Mouse (Mus musculus): ENCODE data around the gene Fuz. TPM values are rescaled to one million over a fixed set of nuclear protein-coding genes. Genes with fewer than 3 reads are reported as not detected.
A peak's percentile ranks its signal among the peaks of the same experiment; 100 is the strongest.

The Fuz gene
- polyA plus RNA-seq, 2 experiments: 21.7 to 48.7 TPM

DNA sequence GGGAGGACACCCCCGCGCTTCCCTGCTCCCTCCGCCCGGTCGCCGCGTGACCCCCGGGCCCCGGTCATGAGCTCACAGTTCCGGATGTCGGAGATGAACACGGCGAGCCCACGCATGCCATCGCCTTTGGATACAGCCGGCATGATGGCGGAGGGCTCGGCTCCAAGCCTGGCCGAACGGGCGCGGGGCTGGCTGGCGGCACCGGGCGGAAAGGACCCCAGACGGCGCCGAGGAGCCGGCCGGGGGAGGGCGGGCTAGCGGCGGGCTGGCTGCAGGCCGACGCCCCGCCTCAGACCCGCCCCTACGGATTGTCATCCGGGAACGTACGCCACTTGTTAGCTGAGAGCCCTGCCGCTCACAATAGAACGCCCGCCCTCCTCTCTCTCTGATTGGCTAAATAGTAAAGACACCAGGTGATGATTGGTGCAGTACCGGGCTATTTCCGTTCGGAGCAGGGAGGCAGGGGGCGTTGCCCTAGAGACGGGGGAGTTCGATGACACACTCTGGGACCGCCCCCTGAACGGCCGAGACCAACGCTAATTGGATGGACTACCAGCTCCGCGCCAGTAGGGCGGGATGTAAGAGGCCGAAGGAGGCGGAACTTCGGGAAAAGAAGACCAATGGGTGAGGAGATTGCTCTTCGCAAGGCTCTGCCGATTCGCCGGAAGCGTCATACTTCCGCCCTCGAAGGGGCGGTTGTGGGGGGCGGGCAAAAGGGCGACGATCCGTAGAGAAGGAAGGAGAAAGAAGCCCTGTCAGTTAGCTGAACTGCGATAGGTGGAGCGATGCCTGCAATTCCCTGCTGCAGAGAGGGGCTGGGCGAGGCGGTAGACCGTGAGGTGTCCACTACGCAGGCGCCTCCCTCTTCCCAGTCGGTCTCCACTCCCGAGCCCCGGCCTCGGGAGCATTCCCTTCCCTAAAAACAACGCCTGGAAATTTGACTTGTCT, 33.6 kb downstream of the Fuz start, which contains the start of gene Ap2a1:
Gene Ap2a1, minus strand, starts transcription at position 293 of the 948 bp plus-strand sequence.
- peak; percentile 100 for DNase-seq (ENCODE audit: low spot score)
- Histone ChIP-seq H3K27me3 (ENCODE audit: control insufficient read depth, insufficient read depth, low read length) (no peaks in the 10 kb centered on the region), H3K9ac (ENCODE audit: low read depth, low read length, severe bottlenecking) (peak within 1 kb of the TSS; percentile 81), H3K4me2 (replicated peaks; ENCODE audit: low read depth, low read length, severe bottlenecking) (peak within 1 kb of the TSS; percentile 65), H3K4me1 (ENCODE audit: control insufficient read depth, insufficient read depth, low read length) (peaks cover 16% of the 10 kb centered on the region), H3K9me3 (ENCODE audit: control insufficient read depth, low read length) (no peaks in the 10 kb centered on the region), H3K36me3 (ENCODE audit: control insufficient read depth, insufficient read depth, low read length) (peaks cover 11% of the 10 kb centered on the region), H3K4me3 (replicated peaks; ENCODE audit: low read length) (peak within 1 kb of the TSS; percentile 87), H3K27ac (replicated peaks; ENCODE audit: low read depth, low read length) (peak within 1 kb of the TSS; percentile 79)
- peak; percentile 37; the same call in 1 of the 2 replicates for TF ChIP-seq POLR2A (IDR thresholded peaks at IDR 0.05; ENCODE audit: borderline replicate concordance, extremely low read depth, insufficient read depth, insufficient read length)
- 1% methylated on average over 79 of the region's 84 CpGs for WGBS
- ATAC-seq (ENCODE audit: low FRiP score, low read depth): peak; percentile 99

DNA sequence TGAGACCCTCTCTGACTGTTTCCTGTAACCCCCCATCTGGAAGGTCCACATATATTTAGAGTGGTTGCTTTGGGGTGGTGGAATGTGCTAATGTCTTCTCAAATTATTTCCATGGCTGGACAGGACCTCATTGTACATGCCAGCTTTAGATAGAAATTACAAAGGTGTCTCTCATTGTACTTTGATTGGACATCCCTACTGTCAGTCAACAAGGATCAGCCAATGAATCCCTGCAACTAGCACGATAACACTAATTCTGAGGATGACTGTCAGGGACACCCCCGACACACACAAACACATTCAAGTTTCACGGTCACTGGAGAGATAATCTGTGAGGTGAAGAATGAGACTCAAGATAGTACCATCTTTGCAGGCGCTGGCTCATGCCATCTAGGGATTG, 42.8 kb downstream of the Fuz start:
- no peaks in the 10 kb centered on the region for H3K4me1 ChIP-seq (ENCODE audit: control insufficient read depth, insufficient read depth, low read length)
- peaks cover 8% of the 10 kb centered on the region; the same call in 1 of the 2 replicates for H3K9me3 ChIP-seq (ENCODE audit: control insufficient read depth, low read length)
- DNase-seq (ENCODE audit: low spot score) (no peak), ATAC-seq (ENCODE audit: low FRiP score, low read depth) (no peak)
- no peak overlapping the region for H3K4me2 ChIP-seq (replicated peaks; ENCODE audit: low read depth, low read length, severe bottlenecking)
- WGBS: 92% methylated on average over 4 of the region's 4 CpGs
- no peak overlapping the region for H3K4me3 ChIP-seq (replicated peaks; ENCODE audit: low read length)
- H3K27me3 ChIP-seq (ENCODE audit: control insufficient read depth, insufficient read depth, low read length): no peaks in the 10 kb centered on the region
- no peak for TF ChIP-seq POLR2A (IDR thresholded peaks at IDR 0.05; ENCODE audit: borderline replicate concordance, extremely low read depth, insufficient read depth, insufficient read length)
- no peak overlapping the region for H3K27ac ChIP-seq (replicated peaks; ENCODE audit: low read depth, low read length)
- H3K9ac ChIP-seq (ENCODE audit: low read depth, low read length, severe bottlenecking): no peak overlapping the region
- H3K36me3 ChIP-seq (ENCODE audit: control insufficient read depth, insufficient read depth, low read length): no peaks in the 10 kb centered on the region

DNA sequence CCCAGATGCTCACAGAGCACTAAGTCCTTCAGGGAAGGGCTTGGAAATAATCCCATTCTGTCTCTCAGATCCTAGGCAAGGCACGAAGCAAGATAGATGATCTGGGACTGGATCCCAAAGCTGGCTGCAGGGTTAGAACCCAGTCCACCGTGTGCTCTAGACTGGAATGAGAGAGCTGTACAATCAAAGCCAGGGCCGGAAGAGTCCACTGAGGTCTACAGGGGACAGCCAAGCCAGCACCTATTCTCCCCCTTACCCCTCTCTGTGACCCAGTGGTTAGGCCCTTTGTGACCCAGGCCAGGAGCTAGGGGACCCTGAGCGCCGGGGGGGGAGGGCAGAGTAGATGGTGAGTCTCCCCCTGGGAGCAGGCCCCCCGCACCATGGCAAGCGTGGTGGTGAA, 47.0 kb downstream of the Fuz start, which contains the start of gene Tsks:
Gene Tsks, plus strand, starts transcription at position 301 of the 400 bp plus-strand sequence.
- H3K27ac ChIP-seq (replicated peaks; ENCODE audit: low read depth, low read length): no peak within 1 kb of the TSS
- no peaks in the 10 kb centered on the region for H3K9me3 ChIP-seq (ENCODE audit: control insufficient read depth, low read length)
- ATAC-seq (ENCODE audit: low FRiP score, low read depth) (no peak), DNase-seq (ENCODE audit: low spot score) (no peak)
- no peaks in the 10 kb centered on the region for H3K4me1 ChIP-seq (ENCODE audit: control insufficient read depth, insufficient read depth, low read length)
- no peaks in the 10 kb centered on the region for H3K27me3 ChIP-seq (ENCODE audit: control insufficient read depth, insufficient read depth, low read length)
- H3K36me3 ChIP-seq (ENCODE audit: control insufficient read depth, insufficient read depth, low read length): no peaks in the 10 kb centered on the region
- no peak within 1 kb of the TSS for H3K9ac ChIP-seq (ENCODE audit: low read depth, low read length, severe bottlenecking)
- H3K4me3 ChIP-seq (replicated peaks; ENCODE audit: low read length): no peak within 1 kb of the TSS
- no peak within 1 kb of the TSS for H3K4me2 ChIP-seq (replicated peaks; ENCODE audit: low read depth, low read length, severe bottlenecking)
- WGBS: 76% methylated on average over 7 of the region's 7 CpGs
- no peak for TF ChIP-seq POLR2A (IDR thresholded peaks at IDR 0.05; ENCODE audit: borderline replicate concordance, extremely low read depth, insufficient read depth, insufficient read length)

DNA sequence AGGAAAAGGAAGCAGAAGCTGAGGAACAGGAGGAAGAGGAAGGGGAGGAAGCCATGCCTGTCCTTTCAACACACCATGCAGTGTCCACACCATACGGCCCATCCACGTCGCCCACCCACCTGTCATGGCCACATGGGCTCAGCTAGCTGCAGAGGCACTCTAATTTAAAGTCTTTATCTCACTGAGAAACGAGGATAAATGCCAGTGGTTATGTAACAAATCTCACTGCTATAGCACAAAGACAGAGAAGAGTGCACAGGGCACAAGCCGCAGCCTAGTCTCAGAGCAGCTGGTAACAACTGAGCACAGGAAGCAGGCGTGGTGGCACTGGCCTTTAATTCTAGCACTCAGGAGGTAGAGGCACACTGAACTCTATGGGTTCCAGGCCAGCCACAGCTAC, 54.0 kb downstream of the Fuz start:
- WGBS: 66% methylated on average over 6 of the region's 6 CpGs
- no peak for TF ChIP-seq POLR2A (IDR thresholded peaks at IDR 0.05; ENCODE audit: borderline replicate concordance, extremely low read depth, insufficient read depth, insufficient read length)
- H3K9ac ChIP-seq (ENCODE audit: low read depth, low read length, severe bottlenecking): no peak overlapping the region

DNA sequence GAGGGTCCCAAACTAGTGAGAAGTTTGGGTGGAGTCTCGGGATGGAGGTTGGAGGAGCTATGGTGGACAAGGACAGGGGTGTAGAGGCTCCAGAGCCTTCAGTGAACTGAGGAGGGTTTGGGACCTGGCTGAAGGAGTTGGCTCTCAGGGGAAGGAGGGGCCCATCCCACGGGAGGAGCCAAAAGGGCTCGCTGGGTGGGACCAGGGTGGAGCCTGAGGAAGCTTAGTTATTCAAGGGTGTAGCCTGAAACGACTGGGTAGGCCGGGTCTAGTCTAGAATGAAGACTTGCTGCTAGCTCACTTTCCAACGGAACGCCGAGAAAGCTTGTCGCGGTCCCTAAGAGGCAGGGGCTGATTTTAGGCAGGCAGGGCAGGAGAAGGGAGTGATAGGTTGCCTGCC, 56.1 kb downstream of the Fuz start:
- H3K9me3 ChIP-seq (ENCODE audit: control insufficient read depth, low read length): no peaks in the 10 kb centered on the region
- H3K4me2 ChIP-seq (replicated peaks; ENCODE audit: low read depth, low read length, severe bottlenecking): peak overlapping the region; percentile 90
- no peak overlapping the region for H3K27ac ChIP-seq (replicated peaks; ENCODE audit: low read depth, low read length)
- 6% methylated on average over 10 of the region's 10 CpGs for WGBS
- H3K27me3 ChIP-seq (ENCODE audit: control insufficient read depth, insufficient read depth, low read length): peaks cover 17% of the 10 kb centered on the region; the same call in 1 of the 2 replicates
- H3K36me3 ChIP-seq (ENCODE audit: control insufficient read depth, insufficient read depth, low read length): no peaks in the 10 kb centered on the region
- peak overlapping the region; percentile 55 for H3K9ac ChIP-seq (ENCODE audit: low read depth, low read length, severe bottlenecking)
- no peak for TF ChIP-seq POLR2A (IDR thresholded peaks at IDR 0.05; ENCODE audit: borderline replicate concordance, extremely low read depth, insufficient read depth, insufficient read length)
- ATAC-seq (ENCODE audit: low FRiP score, low read depth): 0 out of 2 replicates have a peak, but pooled peaks have one; percentile 36
- H3K4me3 ChIP-seq (replicated peaks; ENCODE audit: low read length): peak overlapping the region; percentile 51
- peak; percentile 66 for DNase-seq (ENCODE audit: low spot score)
- peaks cover 4% of the 10 kb centered on the region for H3K4me1 ChIP-seq (ENCODE audit: control insufficient read depth, insufficient read depth, low read length)

More for the DNA sequence above, 54.0 kb downstream of the Fuz start:
- Histone ChIP-seq H3K4me1 (ENCODE audit: control insufficient read depth, insufficient read depth, low read length) (peaks cover 4% of the 10 kb centered on the region), H3K27me3 (ENCODE audit: control insufficient read depth, insufficient read depth, low read length) (peaks cover 17% of the 10 kb centered on the region; the same call in 1 of the 2 replicates), H3K4me2 (replicated peaks; ENCODE audit: low read depth, low read length, severe bottlenecking) (no peak overlapping the region), H3K36me3 (ENCODE audit: control insufficient read depth, insufficient read depth, low read length) (no peaks in the 10 kb centered on the region), H3K9me3 (ENCODE audit: control insufficient read depth, low read length) (no peaks in the 10 kb centered on the region), H3K27ac (replicated peaks; ENCODE audit: low read depth, low read length) (no peak overlapping the region), H3K4me3 (replicated peaks; ENCODE audit: low read length) (no peak overlapping the region)
- DNase-seq (ENCODE audit: low spot score) (no peak), ATAC-seq (ENCODE audit: low FRiP score, low read depth) (no peak)

MicroRNA genes within 50 kb of the gene (microRNA counts, 519-probe panel; counts per million panel counts)
- not detected for microRNA mmu-miR-707

Small RNA genes lying within 50 kb of the gene (microRNA-seq; reads per million reads assigned to microRNA genes)
- not detected for gene Mir707

Other genes starting within 250 kb of the Fuz start
- 1.7 and 2.5 TPM in 2 replicates for gene Myh14, start 225.2 kb upstream of the Fuz start, polyA plus RNA-seq (2012; rRNA removed)
- 3.7 and 4.8 TPM in 2 replicates for gene Myh14, start 225.2 kb upstream of the Fuz start, polyA plus RNA-seq (2014; fragmentation: Nextera tagmentation; extraction: Ambion mirVana)
- gene Izumo2, start 187.3 kb upstream of the Fuz start, polyA plus RNA-seq (2012; rRNA removed): not detected in 2 replicates
- gene Izumo2, start 187.3 kb upstream of the Fuz start, polyA plus RNA-seq (2014; fragmentation: Nextera tagmentation; extraction: Ambion mirVana): not detected in 2 replicates
- gene Vrk3, start 147.7 kb upstream of the Fuz start, polyA plus RNA-seq (2012; rRNA removed): 39.9 and 44.6 TPM in 2 replicates
- 28.8 and 30.9 TPM in 2 replicates for gene Vrk3, start 147.7 kb upstream of the Fuz start, polyA plus RNA-seq (2014; fragmentation: Nextera tagmentation; extraction: Ambion mirVana)
- gene Zfp473, start 145.0 kb upstream of the Fuz start, polyA plus RNA-seq (2012; rRNA removed): 1.1 and 1.6 TPM in 2 replicates
- gene Zfp473, start 145.0 kb upstream of the Fuz start, polyA plus RNA-seq (2014; fragmentation: Nextera tagmentation; extraction: Ambion mirVana): 1.4 and 1.7 TPM in 2 replicates
- gene Nup62, start 80.0 kb upstream of the Fuz start, polyA plus RNA-seq (2012; rRNA removed): 92.5 and 133 TPM in 2 replicates
- gene Nup62, start 80.0 kb upstream of the Fuz start, polyA plus RNA-seq (2014; fragmentation: Nextera tagmentation; extraction: Ambion mirVana): 53.0 and 53.9 TPM in 2 replicates
- 0.87 and 1.0 TPM in 2 replicates for gene Il4i1, start 79.7 kb upstream of the Fuz start, polyA plus RNA-seq (2012; rRNA removed)
- 1.6 and 2.5 TPM in 2 replicates for gene Il4i1, start 79.7 kb upstream of the Fuz start, polyA plus RNA-seq (2014; fragmentation: Nextera tagmentation; extraction: Ambion mirVana)
- 47.9 and 69.8 TPM in 2 replicates for gene Atf5, start 79.4 kb upstream of the Fuz start, polyA plus RNA-seq (2012; rRNA removed)
- gene Atf5, start 79.4 kb upstream of the Fuz start, polyA plus RNA-seq (2014; fragmentation: Nextera tagmentation; extraction: Ambion mirVana): 3.1 and 3.7 TPM in 2 replicates
- gene Akt1s1, start 47.1 kb upstream of the Fuz start, polyA plus RNA-seq (2012; rRNA removed): 179 and 270 TPM in 2 replicates
- 66.1 and 70.5 TPM in 2 replicates for gene Akt1s1, start 47.1 kb upstream of the Fuz start, polyA plus RNA-seq (2014; fragmentation: Nextera tagmentation; extraction: Ambion mirVana)
- 86.0 and 103 TPM in 2 replicates for gene Tbc1d17, start 47.0 kb upstream of the Fuz start, polyA plus RNA-seq (2012; rRNA removed)
- 76.0 and 81.7 TPM in 2 replicates for gene Tbc1d17, start 47.0 kb upstream of the Fuz start, polyA plus RNA-seq (2014; fragmentation: Nextera tagmentation; extraction: Ambion mirVana)
- gene Pnkp, start 38.9 kb upstream of the Fuz start, polyA plus RNA-seq (2012; rRNA removed): 28.7 and 32.0 TPM in 2 replicates
- 23.8 and 26.6 TPM in 2 replicates for gene Pnkp, start 38.9 kb upstream of the Fuz start, polyA plus RNA-seq (2014; fragmentation: Nextera tagmentation; extraction: Ambion mirVana)
- gene Ptov1, start 26.3 kb upstream of the Fuz start, polyA plus RNA-seq (2012; rRNA removed): 751 and 1,065 TPM in 2 replicates
- 471 and 513 TPM in 2 replicates for gene Ptov1, start 26.3 kb upstream of the Fuz start, polyA plus RNA-seq (2014; fragmentation: Nextera tagmentation; extraction: Ambion mirVana)
- gene Med25, start 3.4 kb upstream of the Fuz start, polyA plus RNA-seq (2012; rRNA removed): 142 and 181 TPM in 2 replicates
- 69.1 and 73.5 TPM in 2 replicates for gene Med25, start 3.4 kb upstream of the Fuz start, polyA plus RNA-seq (2014; fragmentation: Nextera tagmentation; extraction: Ambion mirVana)
- gene Ap2a1, start 33.4 kb downstream of the Fuz start, polyA plus RNA-seq (2012; rRNA removed): 113 and 141 TPM in 2 replicates
- 72.2 and 75.7 TPM in 2 replicates for gene Ap2a1, start 33.4 kb downstream of the Fuz start, polyA plus RNA-seq (2014; fragmentation: Nextera tagmentation; extraction: Ambion mirVana)
- 0.05 TPM in 1 of 2 replicates, not detected in the other for gene Tsks, start 47.1 kb downstream of the Fuz start, polyA plus RNA-seq (2012; rRNA removed)
- gene Tsks, start 47.1 kb downstream of the Fuz start, polyA plus RNA-seq (2014; fragmentation: Nextera tagmentation; extraction: Ambion mirVana): 0.14 TPM in 1 of 2 replicates, not detected in the other
- gene Cpt1c, start 78.8 kb downstream of the Fuz start, polyA plus RNA-seq (2012; rRNA removed): 78.9 and 115 TPM in 2 replicates
- gene Cpt1c, start 78.8 kb downstream of the Fuz start, polyA plus RNA-seq (2014; fragmentation: Nextera tagmentation; extraction: Ambion mirVana): 26.3 and 33.6 TPM in 2 replicates
- gene Prmt1, start 90.5 kb downstream of the Fuz start, polyA plus RNA-seq (2012; rRNA removed): 607 and 720 TPM in 2 replicates
- 166 and 187 TPM in 2 replicates for gene Prmt1, start 90.5 kb downstream of the Fuz start, polyA plus RNA-seq (2014; fragmentation: Nextera tagmentation; extraction: Ambion mirVana)
- gene Irf3, start 101.6 kb downstream of the Fuz start, polyA plus RNA-seq (2012; rRNA removed): 142 and 168 TPM in 2 replicates
- 92.5 and 92.7 TPM in 2 replicates for gene Irf3, start 101.6 kb downstream of the Fuz start, polyA plus RNA-seq (2014; fragmentation: Nextera tagmentation; extraction: Ambion mirVana)
- gene Bcl2l12, start 102.6 kb downstream of the Fuz start, polyA plus RNA-seq (2012; rRNA removed): 81.3 and 104 TPM in 2 replicates
- gene Bcl2l12, start 102.6 kb downstream of the Fuz start, polyA plus RNA-seq (2014; fragmentation: Nextera tagmentation; extraction: Ambion mirVana): 54.9 and 62.9 TPM in 2 replicates
- 114 and 135 TPM in 2 replicates for gene Scaf1, start 120.3 kb downstream of the Fuz start, polyA plus RNA-seq (2012; rRNA removed)
- 50.7 and 58.3 TPM in 2 replicates for gene Scaf1, start 120.3 kb downstream of the Fuz start, polyA plus RNA-seq (2014; fragmentation: Nextera tagmentation; extraction: Ambion mirVana)
- gene Rras, start 121.9 kb downstream of the Fuz start, polyA plus RNA-seq (2012; rRNA removed): 53.8 and 60.9 TPM in 2 replicates
- gene Rras, start 121.9 kb downstream of the Fuz start, polyA plus RNA-seq (2014; fragmentation: Nextera tagmentation; extraction: Ambion mirVana): 42.8 and 43.7 TPM in 2 replicates
- gene Prr12, start 156.8 kb downstream of the Fuz start, polyA plus RNA-seq (2012; rRNA removed): 25.2 and 26.8 TPM in 2 replicates
- gene Prr12, start 156.8 kb downstream of the Fuz start, polyA plus RNA-seq (2014; fragmentation: Nextera tagmentation; extraction: Ambion mirVana): 16.0 and 19.6 TPM in 2 replicates
- gene Nosip, start 166.3 kb downstream of the Fuz start, polyA plus RNA-seq (2012; rRNA removed): 82.7 and 86.8 TPM in 2 replicates
- gene Nosip, start 166.3 kb downstream of the Fuz start, polyA plus RNA-seq (2014; fragmentation: Nextera tagmentation; extraction: Ambion mirVana): 68.1 and 69.6 TPM in 2 replicates
- gene Prrg2, start 166.6 kb downstream of the Fuz start, polyA plus RNA-seq (2012; rRNA removed): 50.4 and 54.1 TPM in 2 replicates
- 18.6 and 21.4 TPM in 2 replicates for gene Prrg2, start 166.6 kb downstream of the Fuz start, polyA plus RNA-seq (2014; fragmentation: Nextera tagmentation; extraction: Ambion mirVana)
- 679 and 759 TPM in 2 replicates for gene Rcn3, start 196.1 kb downstream of the Fuz start, polyA plus RNA-seq (2012; rRNA removed)
- 569 and 577 TPM in 2 replicates for gene Rcn3, start 196.1 kb downstream of the Fuz start, polyA plus RNA-seq (2014; fragmentation: Nextera tagmentation; extraction: Ambion mirVana)
- gene Fcgrt, start 207.8 kb downstream of the Fuz start, polyA plus RNA-seq (2012; rRNA removed): 56.1 and 64.6 TPM in 2 replicates
- 88.4 and 89.0 TPM in 2 replicates for gene Fcgrt, start 207.8 kb downstream of the Fuz start, polyA plus RNA-seq (2014; fragmentation: Nextera tagmentation; extraction: Ambion mirVana)
- gene Rps11, start 228.4 kb downstream of the Fuz start, polyA plus RNA-seq (2012; rRNA removed): 563 and 814 TPM in 2 replicates
- gene Rps11, start 228.4 kb downstream of the Fuz start, polyA plus RNA-seq (2014; fragmentation: Nextera tagmentation; extraction: Ambion mirVana): 1,719 and 1,751 TPM in 2 replicates
- 3,691 and 3,912 TPM in 2 replicates for gene Rpl13a, start 232.7 kb downstream of the Fuz start, polyA plus RNA-seq (2012; rRNA removed)
- gene Rpl13a, start 232.7 kb downstream of the Fuz start, polyA plus RNA-seq (2014; fragmentation: Nextera tagmentation; extraction: Ambion mirVana): 1,718 and 1,777 TPM in 2 replicates
- 0.31 TPM in 1 of 2 replicates, not detected in the other for gene Gm45713, start 240.2 kb downstream of the Fuz start, polyA plus RNA-seq (2012; rRNA removed)
- gene Gm45713, start 240.2 kb downstream of the Fuz start, polyA plus RNA-seq (2014; fragmentation: Nextera tagmentation; extraction: Ambion mirVana): 0.39 and 1.4 TPM in 2 replicates
- gene Flt3l, start 240.4 kb downstream of the Fuz start, polyA plus RNA-seq (2012; rRNA removed): 12.4 and 18.6 TPM in 2 replicates
- gene Flt3l, start 240.4 kb downstream of the Fuz start, polyA plus RNA-seq (2014; fragmentation: Nextera tagmentation; extraction: Ambion mirVana): 2.2 and 3.3 TPM in 2 replicates